Mouse (Mus musculus) heart, embryonic 13.5 days (tissue): ENCODE data around the gene Il17rd. TPM values are rescaled to one million over a fixed set of nuclear protein-coding genes. Genes with fewer than 3 reads are reported as not detected.

Experiments used
- ATAC-seq: fragments of 200-750 bp; cut with Nextera tagmentation; 2 replicates; pipeline ENCODE4 v1.8.0; 2017; ENCODE audit warnings: moderate TSS enrichment; ENCODE audit not compliant: insufficient number of reproducible peaks, low FRiP score, low TSS enrichment; ENCODE audit errors: extremely low read depth
- H3K27ac ChIP-seq: fragments of 300-500 bp; sonication (generic); replicated peaks from 2 replicates; pipeline ENCODE4 v1.5.1; 2015; ENCODE audit warnings: moderate library complexity, mild to moderate bottlenecking, inconsistent platforms
- H3K27me3 ChIP-seq: fragments of 300-500 bp; sonication (generic); replicated peaks from 2 replicates; pipeline ENCODE4 v1.6.1; 2015; ENCODE audit warnings: mild to moderate bottlenecking, inconsistent platforms
- H3K36me3 ChIP-seq: fragments of 300-500 bp; sonication (generic); 2 replicates; pipeline ENCODE4 v1.6.1; 2015; ENCODE audit warnings: mild to moderate bottlenecking, inconsistent platforms
- H3K4me1 ChIP-seq: fragments of 300-500 bp; sonication (generic); 2 replicates; pipeline ENCODE4 v1.6.1; 2015; ENCODE audit warnings: inconsistent platforms
- H3K4me2 ChIP-seq: fragments of 300-500 bp; sonication (generic); 2 replicates; pipeline ENCODE4 v1.6.1; 2015; ENCODE audit warnings: inconsistent platforms, mild to moderate bottlenecking, moderate library complexity
- H3K4me3 ChIP-seq: fragments of 300-500 bp; sonication (generic); 2 replicates; pipeline ENCODE4 v1.5.1; 2015; ENCODE audit warnings: moderate library complexity, mild to moderate bottlenecking, inconsistent platforms
- H3K9ac ChIP-seq: fragments of 300-500 bp; sonication (generic); 2 replicates; pipeline ENCODE4 v1.6.1; 2015; ENCODE audit warnings: inconsistent platforms, mild to moderate bottlenecking, moderate library complexity
- H3K9me3 ChIP-seq: fragments of 300-500 bp; sonication (generic); 2 replicates; pipeline ENCODE4 v1.6.1; 2016; ENCODE audit warnings: inconsistent platforms
- WGBS: fragments of 180-500 bp; shearing (Covaris S2); methylation state at CpG from one replicate; pipeline ENCODE4 v1.1.7; 2015; ENCODE audit warnings: mixed read lengths; 5-methylcytosine and 5-hydroxymethylcytosine counted together
- polyA plus RNA-seq: library from polyadenylated mRNA; unstranded; fragments of >200 nt; fragmentation: Nextera tagmentation; extraction: Ambion mirVana; gene quantifications from 2 replicates; pipeline ENCODE4 v1.2.1, GENCODE M21; 2015

The Il17rd gene
- polyA plus RNA-seq, 1 experiment from 2014 or later: 1.5 TPM

- Histone ChIP-seq H3K4me3 (no peak overlapping the region), H3K9me3 (no peaks in the 10 kb centered on the region), H3K36me3 (no peaks in the 10 kb centered on the region), H3K4me1 (peaks cover 87% of the 10 kb centered on the region), H3K27me3 (no peaks in the 10 kb centered on the region), H3K4me2 (no peak overlapping the region), H3K27ac (peak overlapping the region; percentile 12), H3K9ac (no peak overlapping the region)
- no peak for ATAC-seq
- WGBS: 27% methylated on average over 8 of the region's 8 CpGs
Measured at GRCm38 (mm10) chr14:27069434-27070097, 30.8 kb downstream of the Il17rd start.

GRCm38 (mm10) chr14:27070128-27070527, 31.4 kb downstream of the Il17rd start:
- H3K27me3 ChIP-seq: no peaks in the 10 kb centered on the region
- peak overlapping the region; percentile 12 for H3K27ac ChIP-seq
- H3K4me2 ChIP-seq: no peak overlapping the region
- no peaks in the 10 kb centered on the region for H3K9me3 ChIP-seq
- H3K4me3 ChIP-seq: no peak overlapping the region
- no peaks in the 10 kb centered on the region for H3K36me3 ChIP-seq
- H3K4me1 ChIP-seq: peaks cover 92% of the 10 kb centered on the region
- no peak for ATAC-seq
- no peak overlapping the region for H3K9ac ChIP-seq
- WGBS: 25% methylated on average over 3 of the region's 3 CpGs

- Histone ChIP-seq H3K4me2 (no peak overlapping the region), H3K27me3 (no peaks in the 10 kb centered on the region), H3K27ac (no peak overlapping the region), H3K36me3 (no peaks in the 10 kb centered on the region), H3K4me3 (no peak overlapping the region), H3K9ac (no peak overlapping the region), H3K9me3 (no peaks in the 10 kb centered on the region), H3K4me1 (peaks cover 96% of the 10 kb centered on the region)
- no peak for ATAC-seq
- 29% methylated on average over 9 of the region's 9 CpGs for whole genome bisulfite sequencing
Measured at GRCm38 (mm10) chr14:27070758-27071157, 32.0 kb downstream of the Il17rd start.

GRCm38 (mm10) chr14:27071985-27072384, 33.2 kb downstream of the Il17rd start:
- H3K36me3 ChIP-seq: no peaks in the 10 kb centered on the region
- H3K27me3 ChIP-seq: no peaks in the 10 kb centered on the region
- H3K9me3 ChIP-seq: no peaks in the 10 kb centered on the region
- H3K27ac ChIP-seq: peak overlapping the region; percentile 67
- no peak overlapping the region; the same call in 1 of the 2 replicates for H3K4me2 ChIP-seq
- ATAC-seq: no peak
- no peak overlapping the region for H3K9ac ChIP-seq
- H3K4me1 ChIP-seq: peaks cover 96% of the 10 kb centered on the region
- 3% methylated on average over 3 of the region's 3 CpGs for WGBS
- no peak overlapping the region for H3K4me3 ChIP-seq

GRCm38 (mm10) chr14:27075084-27075483, 36.3 kb downstream of the Il17rd start:
- H3K9me3 ChIP-seq: no peaks in the 10 kb centered on the region
- H3K27ac ChIP-seq: no peak overlapping the region
- no peak overlapping the region for H3K4me2 ChIP-seq
- no peaks in the 10 kb centered on the region for H3K36me3 ChIP-seq
- ATAC-seq: no peak
- peak overlapping the region; percentile 24; the same call in 1 of the 2 replicates for H3K9ac ChIP-seq
- peaks cover 76% of the 10 kb centered on the region for H3K4me1 ChIP-seq
- H3K27me3 ChIP-seq: no peaks in the 10 kb centered on the region
- H3K4me3 ChIP-seq: no peak overlapping the region
- 64% methylated on average over 6 of the region's 6 CpGs for WGBS

- Histone ChIP-seq H3K36me3 (no peaks in the 10 kb centered on the region), H3K4me2 (peak overlapping the region; percentile 22), H3K4me1 (peaks cover 67% of the 10 kb centered on the region), H3K9me3 (no peaks in the 10 kb centered on the region), H3K27me3 (no peaks in the 10 kb centered on the region), H3K9ac (0 out of 2 replicates have a peak overlapping the region, but pooled peaks have one; percentile 42), H3K27ac (peak overlapping the region; percentile 87), H3K4me3 (no peak overlapping the region)
- 50% methylated on average over 8 of the region's 8 CpGs for WGBS
- ATAC-seq: no peak
Measured at GRCm38 (mm10) chr14:27075909-27076521, 37.3 kb downstream of the Il17rd start.

GRCm38 (mm10) chr14:27076522-27076920, 37.8 kb downstream of the Il17rd start:
- H3K27ac ChIP-seq: peak overlapping the region; percentile 87
- peak overlapping the region; percentile 22 for H3K4me2 ChIP-seq
- 0 out of 2 replicates have a peak overlapping the region, but pooled peaks have one; percentile 42 for H3K9ac ChIP-seq
- no peaks in the 10 kb centered on the region for H3K27me3 ChIP-seq
- H3K4me3 ChIP-seq: no peak overlapping the region
- ATAC-seq: no peak
- H3K9me3 ChIP-seq: no peaks in the 10 kb centered on the region
- H3K36me3 ChIP-seq: no peaks in the 10 kb centered on the region
- 36% methylated on average over 2 of the region's 2 CpGs for WGBS
- H3K4me1 ChIP-seq: peaks cover 62% of the 10 kb centered on the region

GRCm38 (mm10) chr14:27081536-27082275, 43.0 kb downstream of the Il17rd start:
- Histone ChIP-seq H3K9me3 (no peaks in the 10 kb centered on the region), H3K4me3 (no peak overlapping the region), H3K36me3 (no peaks in the 10 kb centered on the region), H3K4me2 (no peak overlapping the region), H3K9ac (no peak overlapping the region), H3K4me1 (peaks cover 10% of the 10 kb centered on the region), H3K27ac (no peak overlapping the region), H3K27me3 (no peaks in the 10 kb centered on the region)
- 69% methylated on average over 5 of the region's 5 CpGs for WGBS
- no peak for ATAC-seq

- Histone ChIP-seq H3K4me1 (no peaks in the 10 kb centered on the region), H3K27me3 (no peaks in the 10 kb centered on the region), H3K27ac (no peak overlapping the region), H3K36me3 (peaks cover 16% of the 10 kb centered on the region), H3K9ac (no peak overlapping the region), H3K4me3 (no peak overlapping the region), H3K4me2 (no peak overlapping the region), H3K9me3 (no peaks in the 10 kb centered on the region)
- ATAC-seq: no peak
- 67% methylated on average over 5 of the region's 5 CpGs for WGBS
Measured at GRCm38 (mm10) chr14:27085471-27085870, 46.7 kb downstream of the Il17rd start.

GRCm38 (mm10) chr14:27085999-27086398, 47.3 kb downstream of the Il17rd start:
- no peak for ATAC-seq
- Histone ChIP-seq H3K4me3 (no peak overlapping the region), H3K27ac (no peak overlapping the region), H3K4me2 (no peak overlapping the region), H3K4me1 (no peaks in the 10 kb centered on the region), H3K36me3 (peaks cover 16% of the 10 kb centered on the region), H3K9ac (no peak overlapping the region), H3K27me3 (no peaks in the 10 kb centered on the region), H3K9me3 (no peaks in the 10 kb centered on the region)
- 80% methylated on average over 4 of the region's 4 CpGs for WGBS

- no peak overlapping the region for H3K27ac ChIP-seq
- H3K36me3 ChIP-seq: peaks cover 10% of the 10 kb centered on the region
- H3K9ac ChIP-seq: no peak overlapping the region
- H3K9me3 ChIP-seq: no peaks in the 10 kb centered on the region
- 72% methylated on average over 5 of the region's 5 CpGs for WGBS
- no peak overlapping the region for H3K4me2 ChIP-seq
- ATAC-seq: no peak
- H3K4me3 ChIP-seq: no peak overlapping the region
- no peaks in the 10 kb centered on the region for H3K4me1 ChIP-seq
- H3K27me3 ChIP-seq: no peaks in the 10 kb centered on the region
Measured at GRCm38 (mm10) chr14:27094247-27094646, 55.5 kb downstream of the Il17rd start.
